Mouse (Mus musculus) E14TG2a.4 (cell line): Measurements from ENCODE around the gene Cd5l.
"Not testable (repeated sequence)": the region's sequence is repeated elsewhere in the genome, so short reads cannot be mapped to it uniquely, and the experiment has no call there.

Experiments used
- H3K27me3 ChIP-seq: 2 replicates; pipeline ENCODE4 v1.6.1; 2014; ENCODE audit warnings: low read length, control low read depth; ENCODE audit not compliant: insufficient read depth
- H3K36me3 ChIP-seq: 2 replicates; pipeline ENCODE4 v1.6.1; 2014; ENCODE audit warnings: low read length, control low read depth; ENCODE audit not compliant: insufficient read depth
- H3K4me1 ChIP-seq: replicated peaks from 2 replicates; pipeline ENCODE4 v1.6.1; 2014; ENCODE audit warnings: low read depth, low read length, control low read depth
- H3K4me3 ChIP-seq: replicated peaks from 2 replicates; pipeline ENCODE4 v1.5.1; 2014; ENCODE audit warnings: mild to moderate bottlenecking, low read length
- H3K9me3 ChIP-seq: 2 replicates; pipeline ENCODE4 v1.6.1; 2014; ENCODE audit warnings: low read length, control low read depth
- CTCF ChIP-seq: conservative IDR thresholded peaks from 2 replicates; pipeline ENCODE4 v1.5.1; 2014; ENCODE audit warnings: low read length
- NANOG ChIP-seq: IDR thresholded peaks from 2 replicates; pipeline ENCODE4 v1.6.1; 2014; ENCODE audit warnings: borderline replicate concordance, low read length, mixed read lengths
- POU5F1 ChIP-seq: IDR thresholded peaks from 2 replicates; pipeline ENCODE4 v1.6.1; 2014; ENCODE audit warnings: low read length, borderline replicate concordance

Cd5l gene

DNA sequence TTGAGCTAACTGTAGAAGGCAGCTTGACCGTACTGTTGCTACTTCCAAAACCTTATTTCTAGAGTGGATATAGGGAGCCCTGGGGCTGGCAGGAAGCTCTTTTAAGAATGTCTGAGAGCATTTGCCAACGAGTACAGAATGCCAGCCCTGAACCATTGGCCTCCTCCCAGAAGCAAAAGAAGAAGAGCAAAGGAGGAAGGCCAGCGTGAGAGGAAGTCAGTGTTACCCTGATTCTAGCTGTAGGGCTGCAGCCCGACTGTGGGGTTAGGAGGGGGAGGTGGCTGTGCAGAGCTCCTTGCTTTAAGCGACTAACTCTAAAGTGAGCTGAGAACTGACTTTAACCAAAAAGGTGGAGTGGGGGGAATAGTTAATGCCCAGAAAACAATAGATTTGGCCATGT, 11.5 kb downstream of the Cd5l start:
- TF ChIP-seq POU5F1 (no peak), CTCF (no peak), NANOG (no peak)
- Histone ChIP-seq H3K9me3 (no peaks in the 10 kb centered on the region), H3K27me3 (no peaks in the 10 kb centered on the region), H3K4me3 (no peak overlapping the region), H3K36me3 (no peaks in the 10 kb centered on the region), H3K4me1 (0 out of 2 replicates have a peak, but pooled peaks cover 1% of the 10 kb centered on the region)

DNA sequence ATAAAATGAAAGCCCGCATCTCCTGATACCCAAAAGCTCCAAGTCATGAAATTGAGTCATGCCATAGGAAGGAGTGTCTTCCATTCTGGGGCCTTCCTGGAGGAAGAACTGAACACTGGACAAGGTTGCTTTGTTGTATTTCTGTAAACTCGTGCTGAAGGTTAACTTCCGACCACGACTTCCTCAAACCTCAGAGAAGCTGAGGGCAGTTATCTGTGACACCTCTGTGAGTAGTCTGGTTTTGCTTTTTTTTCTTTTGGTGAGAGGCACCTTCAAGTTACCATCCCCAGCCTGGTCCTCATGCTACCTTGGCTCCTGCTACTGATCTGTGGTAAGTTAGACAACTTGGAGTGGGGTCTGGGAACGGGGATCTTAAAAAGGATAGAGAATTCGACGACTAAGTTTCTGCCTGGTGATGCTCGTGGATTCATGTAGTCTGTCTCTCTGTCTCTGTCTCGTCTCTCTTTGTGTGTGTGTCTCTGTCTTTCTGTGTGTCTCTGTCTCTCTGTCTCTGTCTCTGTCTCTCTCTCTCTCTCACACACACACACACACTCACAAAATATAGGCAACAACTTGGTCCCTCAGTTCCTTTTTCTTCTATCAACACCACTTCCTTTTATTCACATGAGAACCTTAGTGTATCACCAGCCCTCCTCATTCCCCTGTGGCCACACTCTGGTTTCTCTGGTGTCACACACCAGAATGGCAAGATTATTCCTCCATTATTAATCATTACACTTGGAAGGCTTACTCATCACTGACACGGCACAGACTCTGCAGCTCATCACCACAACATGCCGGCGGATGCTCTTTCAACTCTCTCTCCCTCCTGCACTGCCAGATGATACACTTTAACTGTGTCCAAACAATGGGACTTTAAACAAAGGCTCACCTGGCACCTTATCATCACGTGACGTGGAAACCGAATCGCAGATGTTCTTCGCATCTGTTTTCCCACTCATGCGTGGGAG, 18.8 kb downstream of the Cd5l start, which contains the start of gene Fcrl1:
Gene Fcrl1 (plus strand): TSS at position 193 of the 971 bp plus-strand sequence.
- no peaks in the 10 kb centered on the region for H3K36me3 ChIP-seq
- no peak for TF ChIP-seq POU5F1
- no peak for TF ChIP-seq CTCF
- TF ChIP-seq NANOG, result no peak
- no peaks in the 10 kb centered on the region for H3K9me3 ChIP-seq
- H3K4me3 ChIP-seq, result 0 out of 2 replicates have a peak within 1 kb of the TSS, but pooled peaks have one; percentile 20
- peaks cover 16% of the 10 kb centered on the region for H3K4me1 ChIP-seq
- H3K27me3 ChIP-seq, result no peaks in the 10 kb centered on the region

DNA sequence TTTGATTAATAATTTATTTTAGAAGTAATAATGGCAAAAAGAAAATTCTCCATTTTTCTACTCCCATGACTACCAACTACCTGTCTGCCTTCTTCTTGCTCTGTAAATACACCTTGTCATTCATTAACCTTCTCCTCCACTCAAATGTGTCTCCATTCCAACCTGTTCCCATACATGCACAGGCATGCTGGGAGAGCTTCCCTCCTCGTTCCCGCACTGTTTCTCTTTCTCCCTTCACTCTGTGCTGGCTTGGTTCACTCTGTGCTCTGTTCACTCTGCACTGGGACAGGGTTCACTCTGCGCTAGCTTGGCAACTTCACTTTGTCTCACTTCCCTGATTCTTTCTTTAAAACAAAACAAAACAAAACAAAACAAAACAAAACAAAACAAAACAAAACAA, 19.5 kb downstream of the Cd5l start:
- no peak for TF ChIP-seq POU5F1
- TF ChIP-seq CTCF, result no peak
- Histone ChIP-seq H3K4me3 (no peak overlapping the region), H3K27me3 (no peaks in the 10 kb centered on the region), H3K36me3 (no peaks in the 10 kb centered on the region), H3K9me3 (no peaks in the 10 kb centered on the region), H3K4me1 (peaks cover 16% of the 10 kb centered on the region)

DNA sequence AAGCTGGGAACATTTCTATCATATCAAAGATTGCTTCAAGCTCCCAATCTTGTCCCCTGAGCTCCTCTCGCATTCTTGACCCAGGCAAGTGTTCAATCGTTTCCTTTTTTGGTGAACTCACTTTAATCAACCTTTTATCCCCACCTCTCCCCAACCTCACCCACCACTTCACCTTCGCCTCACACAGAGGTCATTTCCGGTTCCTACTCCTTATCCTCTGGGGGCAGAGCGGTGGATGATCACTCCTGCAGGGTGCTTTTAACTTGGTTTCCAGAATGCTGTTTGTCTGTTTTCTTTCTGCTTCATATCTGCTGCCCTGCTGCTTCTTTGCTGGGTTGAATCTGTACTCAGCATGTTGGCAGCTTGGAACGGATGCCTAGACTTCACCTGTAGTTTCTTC, 20.0 kb downstream of the Cd5l start:
- peaks cover 16% of the 10 kb centered on the region for H3K4me1 ChIP-seq
- no peaks in the 10 kb centered on the region for H3K36me3 ChIP-seq
- H3K9me3 ChIP-seq, result no peaks in the 10 kb centered on the region
- TF ChIP-seq CTCF (no peak), NANOG (peak; percentile 5; the same call in 1 of the 2 replicates)
- no peaks in the 10 kb centered on the region for H3K27me3 ChIP-seq
- no peak overlapping the region for H3K4me3 ChIP-seq

DNA sequence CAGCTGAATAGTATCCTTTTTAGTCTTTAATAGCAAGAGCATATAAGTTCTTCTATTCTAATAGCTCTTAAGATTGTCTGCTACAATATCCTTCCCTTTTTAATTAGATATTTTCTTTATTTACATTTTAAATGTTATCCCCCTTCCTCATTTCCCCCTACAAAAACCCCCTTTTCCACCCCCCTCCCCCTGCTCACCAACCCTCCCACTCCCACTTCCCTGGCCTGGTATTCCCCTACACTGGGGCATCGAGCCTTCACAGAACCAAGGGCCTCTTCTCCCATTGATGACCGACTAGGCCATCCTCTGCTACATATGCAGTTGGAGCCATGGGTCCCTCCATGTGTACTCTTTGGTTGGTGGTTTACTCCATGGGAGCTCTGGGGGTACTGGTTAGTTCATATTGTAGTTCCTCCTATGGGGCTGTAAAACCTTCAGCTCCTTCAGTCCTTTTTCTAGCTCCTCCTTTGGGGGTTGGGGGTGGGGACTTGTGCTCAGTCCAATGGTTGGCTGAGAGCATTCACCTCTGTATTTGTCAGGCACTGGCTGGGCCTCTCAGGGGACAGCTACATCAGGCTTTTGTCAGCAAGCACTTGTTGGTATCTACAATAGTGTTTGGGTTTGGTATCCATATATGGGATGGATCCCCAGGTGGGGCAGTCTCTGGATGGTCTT, 22.1 kb downstream of the Cd5l start:
- H3K4me1 ChIP-seq, result peaks cover 10% of the 10 kb centered on the region
- not testable (repeated sequence) for H3K9me3 ChIP-seq, H3K36me3 ChIP-seq, H3K4me3 ChIP-seq, H3K27me3 ChIP-seq

DNA sequence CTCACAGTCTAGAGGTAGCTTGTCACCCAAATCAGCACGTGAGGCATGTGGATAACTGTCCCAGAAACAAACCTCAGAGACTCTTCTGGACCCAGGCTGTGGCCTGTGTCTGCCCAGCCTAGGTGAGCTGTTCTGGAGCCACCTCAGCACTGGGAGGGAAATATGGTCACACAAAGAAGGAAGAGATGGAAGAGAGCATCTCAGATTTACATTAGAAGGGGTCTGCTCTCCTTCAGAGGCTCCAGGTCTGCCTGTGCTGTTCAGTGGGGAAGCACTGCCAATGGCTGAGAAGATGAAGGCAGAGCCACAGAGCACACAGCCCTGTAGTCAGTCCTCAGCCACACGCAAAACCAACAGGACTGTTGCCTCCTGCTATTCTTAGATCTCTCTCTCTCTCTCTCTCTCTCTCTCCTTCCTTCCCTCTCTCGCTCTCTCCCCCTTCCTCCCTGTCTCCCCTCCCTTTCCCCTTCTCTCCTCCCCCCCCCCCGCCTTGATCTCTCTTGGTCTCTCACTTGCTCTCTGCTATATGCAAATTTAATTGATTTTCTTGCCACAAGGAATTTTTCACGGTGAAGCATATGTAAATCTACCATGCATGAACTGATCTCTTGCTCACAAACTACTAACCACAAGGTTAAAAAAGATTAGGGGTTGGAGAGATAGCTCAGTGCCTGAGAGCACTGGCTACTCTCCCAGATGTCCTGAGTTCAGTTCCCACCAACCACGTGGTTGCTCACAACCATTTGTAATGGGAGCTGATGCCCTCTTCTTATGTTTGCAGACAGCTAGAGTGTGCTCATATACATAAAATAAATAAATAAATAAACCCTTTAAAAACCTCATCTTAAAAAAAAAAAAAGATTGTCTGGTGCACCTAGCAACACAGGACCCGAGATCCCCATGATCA, 24.4 kb downstream of the Cd5l start:
- Histone ChIP-seq H3K4me1 (peaks cover 10% of the 10 kb centered on the region), H3K9me3 (peaks cover 9% of the 10 kb centered on the region; the same call in 1 of the 2 replicates), H3K27me3 (no peaks in the 10 kb centered on the region), H3K36me3 (no peaks in the 10 kb centered on the region), H3K4me3 (no peak overlapping the region)
- TF ChIP-seq NANOG, result no peak
- no peak for TF ChIP-seq CTCF
- no peak for TF ChIP-seq POU5F1

DNA sequence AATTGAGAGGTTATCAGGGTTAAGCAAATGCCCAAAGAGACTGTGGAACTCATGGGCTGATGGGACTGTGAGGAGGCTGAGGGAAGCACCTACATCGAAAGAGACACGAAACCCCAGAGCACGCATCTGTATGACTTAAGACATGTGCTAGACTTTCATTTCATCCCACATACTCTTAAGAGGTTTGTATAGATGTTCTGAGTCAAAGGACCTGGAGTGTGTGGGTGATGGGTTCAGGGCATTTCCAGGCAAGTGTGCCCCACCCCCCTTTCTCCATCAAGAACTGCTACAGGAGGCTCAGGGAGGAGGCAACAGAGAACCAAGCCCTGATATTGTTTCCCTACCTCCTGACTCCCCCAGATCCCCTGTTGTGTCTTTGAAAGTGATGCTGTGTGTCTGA, 25.6 kb downstream of the Cd5l start:
- Histone ChIP-seq H3K27me3 (no peaks in the 10 kb centered on the region), H3K9me3 (peaks cover 9% of the 10 kb centered on the region; the same call in 1 of the 2 replicates), H3K4me3 (no peak overlapping the region), H3K4me1 (no peaks in the 10 kb centered on the region), H3K36me3 (no peaks in the 10 kb centered on the region)
- TF ChIP-seq CTCF (no peak), POU5F1 (no peak), NANOG (no peak)

DNA sequence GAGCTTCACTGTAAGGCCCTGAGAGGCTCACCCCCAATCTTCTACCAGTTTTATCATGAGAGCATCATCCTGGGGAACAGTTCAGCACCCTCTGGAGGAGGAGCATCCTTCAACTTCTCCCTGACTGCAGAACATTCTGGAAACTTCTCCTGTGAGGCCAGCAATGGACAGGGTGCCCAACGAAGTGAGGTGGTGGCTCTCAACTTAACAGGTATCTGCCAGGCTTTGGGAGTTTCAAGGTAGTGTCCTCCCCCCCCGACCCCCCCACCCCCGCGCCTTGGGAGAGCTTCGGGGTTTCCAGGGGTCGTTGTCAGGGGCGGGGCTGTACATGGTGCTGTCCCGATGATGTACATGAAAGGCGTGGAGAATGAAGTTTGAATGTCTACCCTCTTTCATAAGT, 27.4 kb downstream of the Cd5l start:
- Histone ChIP-seq H3K36me3 (no peaks in the 10 kb centered on the region), H3K27me3 (no peaks in the 10 kb centered on the region; the same call in 1 of the 2 replicates), H3K4me1 (no peaks in the 10 kb centered on the region), H3K4me3 (no peak overlapping the region), H3K9me3 (peaks cover 9% of the 10 kb centered on the region; the same call in 1 of the 2 replicates)
- TF ChIP-seq POU5F1 (no peak), NANOG (no peak), CTCF (no peak)
